Mouse (Mus musculus) splenic B cell, adult 2 months (primary cell): ENCODE data around the gene Mterf1b.
A peak's percentile ranks its signal among the peaks of the same experiment; 100 is the strongest.
"Not testable (repeated sequence)": the region's sequence is repeated elsewhere in the genome, so short reads cannot be mapped to it uniquely, and the experiment has no call there.

ENCODE experiments used
- DNase-seq: peaks from one replicate; pipeline ENCODE4 v3.0.0-alpha.2; 2011; ENCODE audit warnings: low read depth, low spot score
- H3K27me3 ChIP-seq: 2 replicates; pipeline ENCODE4 v1.6.1; 2012; ENCODE audit warnings: mild to moderate bottlenecking, low read length, moderate library complexity, mixed read lengths; ENCODE audit not compliant: control insufficient read depth, poor library complexity, insufficient read depth, severe bottlenecking
- H3K36me3 ChIP-seq: 2 replicates; pipeline ENCODE4 v1.6.1; 2012; ENCODE audit warnings: mild to moderate bottlenecking, low read length, moderate library complexity, mixed read lengths; ENCODE audit not compliant: control insufficient read depth, poor library complexity, insufficient read depth, severe bottlenecking

The Mterf1b gene

GRCm38 (mm10) chr5:4191671-4192480 is at the start of gene Mterf1b:
Gene Mterf1b, plus strand, starts transcription at chr5:4192367.
- not testable (repeated sequence) for H3K36me3 ChIP-seq, H3K27me3 ChIP-seq
- DNase-seq: peak; percentile 37

GRCm38 (mm10) chr5:4159418-4160071 is 32.6 kb upstream of the Mterf1b start:
- not testable (repeated sequence) for H3K36me3 ChIP-seq, H3K27me3 ChIP-seq, DNase-seq

- no peak for DNase-seq
- H3K27me3 ChIP-seq: no peaks in the 10 kb centered on the region
- no peaks in the 10 kb centered on the region for H3K36me3 ChIP-seq
Observed at GRCm38 (mm10) chr5:4161554-4161953, 30.6 kb upstream of the Mterf1b start.

- no peaks in the 10 kb centered on the region for H3K36me3 ChIP-seq
- DNase-seq: no peak
- no peaks in the 10 kb centered on the region for H3K27me3 ChIP-seq
Observed at GRCm38 (mm10) chr5:4162461-4162860, 29.7 kb upstream of the Mterf1b start.

- not testable (repeated sequence) for DNase-seq, H3K36me3 ChIP-seq, H3K27me3 ChIP-seq
Observed at GRCm38 (mm10) chr5:4167813-4168529, 24.2 kb upstream of the Mterf1b start.

- DNase-seq, H3K36me3 ChIP-seq, H3K27me3 ChIP-seq: not testable (repeated sequence)
Observed at GRCm38 (mm10) chr5:4168530-4168926, 23.6 kb upstream of the Mterf1b start.

GRCm38 (mm10) chr5:4176421-4176820 is 15.7 kb upstream of the Mterf1b start:
- not testable (repeated sequence) for H3K36me3 ChIP-seq, DNase-seq, H3K27me3 ChIP-seq

GRCm38 (mm10) chr5:4179364-4179763 is 12.8 kb upstream of the Mterf1b start:
- peak; percentile 28 for DNase-seq
- H3K27me3 ChIP-seq: no peaks in the 10 kb centered on the region

GRCm38 (mm10) chr5:4186815-4187214 is 5.4 kb upstream of the Mterf1b start:
- Histone ChIP-seq H3K27me3 (no peaks in the 10 kb centered on the region), H3K36me3 (no peaks in the 10 kb centered on the region)
- no peak for DNase-seq

More at GRCm38 (mm10) chr5:4179364-4179763, 12.8 kb upstream of the Mterf1b start:
- H3K36me3 ChIP-seq: no peaks in the 10 kb centered on the region

- not testable (repeated sequence) for H3K36me3 ChIP-seq, H3K27me3 ChIP-seq, DNase-seq
Observed at GRCm38 (mm10) chr5:4192481-4193246, 497 bp downstream of the Mterf1b start.

GRCm38 (mm10) chr5:4193247-4193628 is 1.1 kb downstream of the Mterf1b start:
- no peaks in the 10 kb centered on the region for H3K36me3 ChIP-seq
- no peaks in the 10 kb centered on the region for H3K27me3 ChIP-seq
- no peak for DNase-seq

GRCm38 (mm10) chr5:4194166-4194565 is 2.0 kb downstream of the Mterf1b start:
- no peak for DNase-seq
- Histone ChIP-seq H3K36me3 (0 out of 2 replicates have a peak, but pooled peaks cover 2% of the 10 kb centered on the region), H3K27me3 (no peaks in the 10 kb centered on the region)

- Histone ChIP-seq H3K27me3 (no peaks in the 10 kb centered on the region), H3K36me3 (0 out of 2 replicates have a peak, but pooled peaks cover 2% of the 10 kb centered on the region)
- no peak for DNase-seq
Observed at GRCm38 (mm10) chr5:4195086-4195485, 2.9 kb downstream of the Mterf1b start.

- 0 out of 2 replicates have a peak, but pooled peaks cover 2% of the 10 kb centered on the region for H3K36me3 ChIP-seq
- no peaks in the 10 kb centered on the region for H3K27me3 ChIP-seq
- no peak for DNase-seq
Observed at GRCm38 (mm10) chr5:4201368-4201767, 9.2 kb downstream of the Mterf1b start.
